Mouse (Mus musculus) common myeloid progenitor, adult 5-6 weeks (primary cell): ENCODE measurements around the gene Cfap65. TPM values are rescaled to one million over a fixed set of nuclear protein-coding genes. Genes with fewer than 3 reads are reported as not detected.

ENCODE experiments used
- ATAC-seq: replicated peaks from 2 replicates; pipeline ENCODE4 v1.8.0; 2016; ENCODE audit warnings: low read depth, mild to moderate bottlenecking, moderate TSS enrichment, inconsistent platforms; ENCODE audit not compliant: poor library complexity, severe bottlenecking
- total RNA-seq: library from RNA; stranded (forward); fragments of 200-1000, 187-1606 nt; gene quantifications from 2 replicates; pipeline ENCODE4 v1.2.3, GENCODE M21; 2017

Gene Cfap65
- total RNA-seq, 1 experiment from 2014 or later: not detected

GRCm38 (mm10) chr1:74884196-74885141, 50.9 kb downstream of the Cfap65 start:
- ATAC-seq: no peak; the same call in 1 of the 2 replicates

GRCm38 (mm10) chr1:74883441-74883840, 52.0 kb downstream of the Cfap65 start:
- no peak for ATAC-seq

GRCm38 (mm10) chr1:74882828-74883227, 52.6 kb downstream of the Cfap65 start:
- ATAC-seq: no peak

GRCm38 (mm10) chr1:74882055-74882734, 53.2 kb downstream of the Cfap65 start:
- ATAC-seq: no peak

- peak; percentile 74 for ATAC-seq
Observed at GRCm38 (mm10) chr1:74880785-74881360, 54.5 kb downstream of the Cfap65 start.

- ATAC-seq: no peak
Observed at GRCm38 (mm10) chr1:74877199-74877598, 58.2 kb downstream of the Cfap65 start.

- ATAC-seq: 0 out of 2 replicates have a peak, but pooled peaks have one; percentile 45
Observed at GRCm38 (mm10) chr1:74872218-74872617, 63.2 kb downstream of the Cfap65 start.

- ATAC-seq: no peak
Observed at GRCm38 (mm10) chr1:74861783-74862182, 73.6 kb downstream of the Cfap65 start.

GRCm38 (mm10) chr1:74859223-74859984, 76.0 kb downstream of the Cfap65 start:
- ATAC-seq: no peak

GRCm38 (mm10) chr1:74858805-74859204, 76.6 kb downstream of the Cfap65 start:
- no peak for ATAC-seq

- peak; percentile 20; the same call in 1 of the 2 replicates for ATAC-seq
Observed at GRCm38 (mm10) chr1:74858171-74858719, 77.2 kb downstream of the Cfap65 start.

GRCm38 (mm10) chr1:74857677-74858076, 77.7 kb downstream of the Cfap65 start:
- no peak for ATAC-seq

- ATAC-seq: no peak
Observed at GRCm38 (mm10) chr1:74857201-74857600, 78.2 kb downstream of the Cfap65 start.

- ATAC-seq: no peak
Observed at GRCm38 (mm10) chr1:74856791-74857190, 78.6 kb downstream of the Cfap65 start.

- no peak for ATAC-seq
Observed at GRCm38 (mm10) chr1:74856439-74856720, 79.0 kb downstream of the Cfap65 start.

- no peak for ATAC-seq
Observed at GRCm38 (mm10) chr1:74855651-74856438, 79.6 kb downstream of the Cfap65 start.

GRCm38 (mm10) chr1:74855156-74855555, 80.2 kb downstream of the Cfap65 start:
- no peak for ATAC-seq

- peak; percentile 88 for ATAC-seq
Observed at GRCm38 (mm10) chr1:74854306-74855056, 80.9 kb downstream of the Cfap65 start, which contains the start of gene Cdk5r2. Gene Cdk5r2 (plus strand): TSS chr1:74854934.
